Mouse (Mus musculus): ENCODE measurements around the gene Tnfrsf1b.
"Not testable (repeated sequence)": the region's sequence is repeated elsewhere in the genome, so short reads cannot be mapped to it uniquely, and the experiment has no call there.

The Tnfrsf1b gene

GRCm38 (mm10) chr4:145188561-145188960 lies 58.1 kb downstream of the Tnfrsf1b start:
- DNase-seq (ENCODE audit: low spot score), result no peak

GRCm38 (mm10) chr4:145187619-145188018 lies 59.1 kb downstream of the Tnfrsf1b start:
- DNase-seq (ENCODE audit: low spot score), result no peak

GRCm38 (mm10) chr4:145178918-145179549 lies 67.6 kb downstream of the Tnfrsf1b start:
- no peak for DNase-seq (ENCODE audit: low spot score)

GRCm38 (mm10) chr4:145165542-145165941 lies 81.1 kb downstream of the Tnfrsf1b start:
- DNase-seq (ENCODE audit: low spot score), result not testable (repeated sequence)

GRCm38 (mm10) chr4:145164111-145164510 lies 82.6 kb downstream of the Tnfrsf1b start:
- no peak for DNase-seq (ENCODE audit: low spot score)
